Mouse (Mus musculus) kidney, postnatal 25 days (tissue): ENCODE results near the gene Itpkb.
A peak's percentile ranks its signal among the peaks of the same experiment; 100 is the strongest.

Source experiments
- DNase-seq, 2 experiments: peaks; one replicate each; pipeline ENCODE4 v3.0.0; 2021; ENCODE audit warnings: mixed read lengths in 2 of 2

The Itpkb gene

GRCm38 (mm10) chr1:180400691-180401455, 70.6 kb downstream of the Itpkb start:
- DNase-seq = no peak

GRCm38 (mm10) chr1:180401725-180402124, 71.4 kb downstream of the Itpkb start:
- no peak for DNase-seq

- peak in 1 of 2 experiments; percentile 73 for DNase-seq
Observed at GRCm38 (mm10) chr1:180402481-180403081, 72.3 kb downstream of the Itpkb start.

- no peak for DNase-seq
Observed at GRCm38 (mm10) chr1:180403357-180403693, 73.0 kb downstream of the Itpkb start.

GRCm38 (mm10) chr1:180403694-180404606, 73.7 kb downstream of the Itpkb start:
- DNase-seq = peak; percentile 57 to 88

- no peak for DNase-seq
Observed at GRCm38 (mm10) chr1:180404706-180405105, 74.4 kb downstream of the Itpkb start.

GRCm38 (mm10) chr1:180405576-180406335, 75.5 kb downstream of the Itpkb start:
- DNase-seq = peak; percentile 75 to 89

- no peak for DNase-seq
Observed at GRCm38 (mm10) chr1:180406336-180407035, 76.2 kb downstream of the Itpkb start.

- DNase-seq = peak; percentile 86 to 92
Observed at GRCm38 (mm10) chr1:180407171-180407671, 76.9 kb downstream of the Itpkb start.

GRCm38 (mm10) chr1:180407727-180408719, 77.7 kb downstream of the Itpkb start:
- peak in 1 of 2 experiments; percentile 54 for DNase-seq

- DNase-seq = peak; percentile 80 to 86
Observed at GRCm38 (mm10) chr1:180408832-180409231, 78.5 kb downstream of the Itpkb start.

- DNase-seq = no peak
Observed at GRCm38 (mm10) chr1:180409771-180410170, 79.5 kb downstream of the Itpkb start.

GRCm38 (mm10) chr1:180410306-180410705, 80.0 kb downstream of the Itpkb start:
- DNase-seq = no peak

- no peak for DNase-seq
Observed at GRCm38 (mm10) chr1:180415064-180415463, 84.8 kb downstream of the Itpkb start.

GRCm38 (mm10) chr1:180415836-180416235, 85.6 kb downstream of the Itpkb start:
- DNase-seq = no peak

- no peak for DNase-seq
Observed at GRCm38 (mm10) chr1:180417118-180417517, 86.8 kb downstream of the Itpkb start.

- no peak for DNase-seq
Observed at GRCm38 (mm10) chr1:180419059-180419458, 88.8 kb downstream of the Itpkb start.

GRCm38 (mm10) chr1:180420496-180421164, 90.3 kb downstream of the Itpkb start:
- peak; percentile 47 to 87 for DNase-seq

GRCm38 (mm10) chr1:180421165-180421909, 91.1 kb downstream of the Itpkb start:
- peak in 1 of 2 experiments; percentile 58 for DNase-seq
